Comparison of ENCODE assay signal across 1 mouse cellular context in the genomic region with DNA sequence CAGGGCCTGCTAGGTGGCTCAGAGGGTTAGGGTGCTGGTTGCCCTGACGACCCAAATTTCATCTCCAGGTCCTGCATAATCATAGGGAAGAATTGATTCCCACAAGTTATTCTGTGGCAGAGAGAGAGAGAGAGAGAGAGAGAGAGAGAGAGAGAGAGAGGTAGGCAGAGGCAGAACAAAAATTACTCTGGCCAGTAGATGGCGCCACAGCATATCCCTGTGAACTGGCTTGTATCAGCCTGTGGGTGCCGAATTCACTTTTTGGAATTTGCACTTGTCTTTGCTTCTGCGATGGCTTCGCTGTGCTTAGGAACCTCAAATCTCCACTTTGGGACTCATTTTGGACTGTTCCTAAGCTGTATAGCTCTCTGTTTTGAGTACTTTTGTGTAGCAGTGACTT.
TF ChIP-seq lines count a peak whose summit lies in the region.

No protein-coding gene starts in this region.

TF ChIP-seq in myocyte, 11 proteins besides CTCF, POLR2A, EP300 and RAD21 (continued from another document):
- TF ChIP-seq CEBPB (IDR thresholded peaks at IDR 0.05; ENCODE audit: insufficient read depth, poor library complexity, severe bottlenecking), result no peak
- no peak for TF ChIP-seq SRF (IDR thresholded peaks at IDR 0.05; ENCODE audit: control insufficient read depth, insufficient read length, low read depth)
- TF ChIP-seq MYOG (IDR thresholded peaks at IDR 0.05; ENCODE audit: control insufficient read depth in 1 of 3, insufficient read depth in 1 of 3, insufficient read length in 2 of 3, low read depth in 2 of 3), result no peak
- no peak for TF ChIP-seq MYOD1 (IDR thresholded peaks at IDR 0.05; ENCODE audit: control insufficient read depth in 1 of 3, insufficient read length in 2 of 3, low read depth in 2 of 3)
- TF ChIP-seq MAX (IDR thresholded peaks at IDR 0.05; ENCODE audit: low read depth), result no peak
- TF ChIP-seq POLR2AphosphoS2 (IDR thresholded peaks at IDR 0.05; ENCODE audit: insufficient read length, low read depth), result no peak
